Mouse (Mus musculus): Measurements from ENCODE around the gene Zbtb26.

DNA sequence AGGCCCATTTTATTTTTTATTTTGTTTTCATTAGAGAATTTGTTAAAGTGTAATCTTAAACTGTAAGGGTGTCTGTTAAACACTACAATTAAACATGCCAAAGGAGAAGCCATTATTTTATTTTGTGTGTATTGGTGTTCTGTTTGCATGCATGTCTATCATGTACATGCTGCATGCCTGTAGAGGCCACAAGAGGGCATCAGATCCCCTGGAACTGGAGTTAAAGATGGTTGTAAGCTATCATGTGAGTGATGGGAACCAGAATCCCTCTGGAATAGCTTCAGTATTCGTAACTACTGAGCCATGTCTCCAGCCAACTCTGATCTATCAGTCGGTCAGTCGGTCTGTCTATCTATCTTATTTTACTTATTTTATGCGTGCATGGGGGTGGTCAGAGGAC, 17.8 kb upstream of the Zbtb26 start:
- TF ChIP-seq CTCF (IDR thresholded peaks at IDR 0.05; ENCODE audit: low read depth, low read length) (no peak), POLR2A (IDR thresholded peaks at IDR 0.05; ENCODE audit: borderline replicate concordance, low read depth, low read length) (no peak)
